24 mouse cellular contexts compared by ENCODE assay signal in genomic region chr14:99687062-99687806, GRCm38 (mm10).
DNase-seq lines count a peak whose midpoint lies in the region; ATAC-seq and TF ChIP-seq lines count a peak whose summit lies in the region.
"Had no signal": no experiment of that assay in that cellular context is flagged by ENCODE, and none has a peak within 500 bp of the region (broad histone marks: within the 10 kb centered on the region; RNA-seq: fewer than 3 reads in every experiment).

No protein-coding gene starts in this region.

- H3K27me3 ChIP-seq in intestine, postnatal 0 days (replicated peaks; ENCODE audit: control insufficient read depth, insufficient read depth, low read length), result no peaks in the 10 kb centered on the region
- no peaks in the 10 kb centered on the region for H3K27me3 ChIP-seq in intestine, embryonic 15.5 days (replicated peaks)
- H3K27me3 ChIP-seq in stomach, postnatal 0 days (ENCODE audit: control insufficient read depth, insufficient read depth, low read length), result no peaks in the 10 kb centered on the region
- H3K27me3 ChIP-seq: CH12.LX; embryonic facial prominence, embryonic 12.5 days; forebrain, embryonic 13.5 days; forebrain, embryonic 15.5 days; Patski had no signal

- no peak overlapping the region for H3K4me3 ChIP-seq in intestine, postnatal 0 days (ENCODE audit: low read depth, low read length)
- H3K4me3 ChIP-seq in intestine, embryonic 15.5 days (replicated peaks), result no peak overlapping the region
- H3K4me3 ChIP-seq in stomach, postnatal 0 days (ENCODE audit: low read depth, low read length), result no peak overlapping the region
- H3K4me3 ChIP-seq: embryonic facial prominence, embryonic 10.5 days; embryonic facial prominence, embryonic 12.5 days; forebrain, embryonic 13.5 days; forebrain, embryonic 15.5 days had no signal

- no peak overlapping the region for H3K27ac ChIP-seq in intestine, postnatal 0 days (ENCODE audit: low read depth, low read length)
- no peak overlapping the region for H3K27ac ChIP-seq in intestine, embryonic 15.5 days
- H3K27ac ChIP-seq in stomach, postnatal 0 days (replicated peaks), result no peak overlapping the region
- H3K27ac ChIP-seq: embryonic facial prominence, embryonic 10.5 days; embryonic facial prominence, embryonic 12.5 days; forebrain, embryonic 13.5 days; forebrain, embryonic 15.5 days had no signal

- peak; percentile 7 for DNase-seq in adrenal gland, adult 2 months
- no peak for DNase-seq in adrenal gland, postnatal 4 days (ENCODE audit: low spot score in 2 of 2)
- peak; percentile 30 for DNase-seq in stomach, postnatal 0 days (ENCODE audit: low spot score)
- DNase-seq in cerebellum, postnatal 10 days, result no peak
- DNase-seq: adrenal gland, postnatal 10 days; adrenal gland, postnatal 25 days; B cell, adult 2 months; cerebellum, adult 11 months; cerebellum, adult 18-20 months; cerebellum, adult 8-10 months; cerebellum, adult 9-11 months; cerebellum, postnatal 25 days; forebrain, postnatal 0 days had no signal

- ATAC-seq in intestine, postnatal 0 days, result peak; percentile 53; the same call in 1 of the 2 replicates
- ATAC-seq in intestine, embryonic 15.5 days, result no peak
- peak; percentile 83 for ATAC-seq in stomach, postnatal 0 days (ENCODE audit: low FRiP score, low TSS enrichment)
- ATAC-seq: activated CD4-positive, CD25-positive, alpha-beta regulatory T cell, adult 4 months; CD4-positive, CD25-positive, alpha-beta regulatory T cell, adult 4 months; forebrain, embryonic 13.5 days; forebrain, embryonic 15.5 days; forebrain, postnatal 0 days; Patski had no signal

- 45% methylated on average over 8 of the region's 8 CpGs for WGBS in intestine, postnatal 0 days
- 57% methylated on average over 8 of the region's 8 CpGs for WGBS in intestine, embryonic 15.5 days
- WGBS in stomach, postnatal 0 days, result 48% methylated on average over 8 of the region's 8 CpGs

- TF ChIP-seq CTCF in intestine, postnatal 0 days (IDR thresholded peaks at IDR 0.05; ENCODE audit: low read depth), result no peak
- no peak for TF ChIP-seq CTCF in stomach, postnatal 0 days (IDR thresholded peaks at IDR 0.05; ENCODE audit: low read depth)

- H3K36me3 ChIP-seq in intestine, postnatal 0 days (ENCODE audit: control insufficient read depth, insufficient read depth), result no peaks in the 10 kb centered on the region
- H3K36me3 ChIP-seq in intestine, embryonic 15.5 days, result no peaks in the 10 kb centered on the region
- H3K36me3 ChIP-seq in stomach, postnatal 0 days (ENCODE audit: control insufficient read depth, insufficient read depth, low read length), result no peaks in the 10 kb centered on the region
- H3K36me3 ChIP-seq: embryonic facial prominence, embryonic 10.5 days; embryonic facial prominence, embryonic 12.5 days; forebrain, embryonic 15.5 days; G1E had no signal

- no peaks in the 10 kb centered on the region for H3K9me3 ChIP-seq in intestine, postnatal 0 days (ENCODE audit: control insufficient read depth)
- H3K9me3 ChIP-seq in intestine, embryonic 15.5 days, result no peaks in the 10 kb centered on the region
- no peaks in the 10 kb centered on the region for H3K9me3 ChIP-seq in stomach, postnatal 0 days (ENCODE audit: control insufficient read depth, low read length)
- H3K9me3 ChIP-seq: embryonic facial prominence, embryonic 10.5 days; embryonic facial prominence, embryonic 12.5 days; forebrain, embryonic 13.5 days; forebrain, embryonic 15.5 days had no signal

- no peak overlapping the region for H3K9ac ChIP-seq in intestine, postnatal 0 days (ENCODE audit: low read depth, low read length)
- H3K9ac ChIP-seq in intestine, embryonic 15.5 days, result no peak overlapping the region
- no peak overlapping the region for H3K9ac ChIP-seq in stomach, postnatal 0 days (ENCODE audit: low read length)
- H3K9ac ChIP-seq: embryonic facial prominence, embryonic 12.5 days; forebrain, embryonic 13.5 days; forebrain, embryonic 15.5 days; forebrain, postnatal 0 days had no signal

- H3K4me2 ChIP-seq in intestine, postnatal 0 days (replicated peaks; ENCODE audit: low read depth), result no peak overlapping the region
- H3K4me2 ChIP-seq in intestine, embryonic 15.5 days (replicated peaks), result no peak overlapping the region
- H3K4me2 ChIP-seq in stomach, postnatal 0 days (replicated peaks; ENCODE audit: low read depth), result no peak overlapping the region
- H3K4me2 ChIP-seq: embryonic facial prominence, embryonic 12.5 days; forebrain, embryonic 13.5 days; forebrain, embryonic 15.5 days had no signal

- H3K4me1 ChIP-seq in intestine, postnatal 0 days (replicated peaks; ENCODE audit: control insufficient read depth, insufficient read depth, low read length), result no peaks in the 10 kb centered on the region
- no peaks in the 10 kb centered on the region for H3K4me1 ChIP-seq in intestine, embryonic 15.5 days (replicated peaks)
- no peaks in the 10 kb centered on the region for H3K4me1 ChIP-seq in stomach, postnatal 0 days (replicated peaks; ENCODE audit: control insufficient read depth, insufficient read depth)
- H3K4me1 ChIP-seq: embryonic facial prominence, embryonic 10.5 days; embryonic facial prominence, embryonic 12.5 days; forebrain, embryonic 13.5 days; forebrain, embryonic 15.5 days had no signal

- peak; percentile 40 for TF ChIP-seq EP300 in stomach, postnatal 0 days (optimal IDR thresholded peaks at IDR 0.05)

Comparison
In these comparisons a context has a peak if more than half of its experiments do, and no peak if none do; other contexts are left out.
1. DNase-seq: peak in adrenal gland, adult 2 months (single experiment) and stomach, postnatal 0 days (single experiment); none in adrenal gland, postnatal 4 days (0 of 2) and cerebellum, postnatal 10 days (0 of 2).